Mouse (Mus musculus): ENCODE measurements around the gene Ifi204.
"Not testable (repeated sequence)": the region's sequence is repeated elsewhere in the genome, so short reads cannot be mapped to it uniquely, and the experiment has no call there.

Gene Ifi204

DNA sequence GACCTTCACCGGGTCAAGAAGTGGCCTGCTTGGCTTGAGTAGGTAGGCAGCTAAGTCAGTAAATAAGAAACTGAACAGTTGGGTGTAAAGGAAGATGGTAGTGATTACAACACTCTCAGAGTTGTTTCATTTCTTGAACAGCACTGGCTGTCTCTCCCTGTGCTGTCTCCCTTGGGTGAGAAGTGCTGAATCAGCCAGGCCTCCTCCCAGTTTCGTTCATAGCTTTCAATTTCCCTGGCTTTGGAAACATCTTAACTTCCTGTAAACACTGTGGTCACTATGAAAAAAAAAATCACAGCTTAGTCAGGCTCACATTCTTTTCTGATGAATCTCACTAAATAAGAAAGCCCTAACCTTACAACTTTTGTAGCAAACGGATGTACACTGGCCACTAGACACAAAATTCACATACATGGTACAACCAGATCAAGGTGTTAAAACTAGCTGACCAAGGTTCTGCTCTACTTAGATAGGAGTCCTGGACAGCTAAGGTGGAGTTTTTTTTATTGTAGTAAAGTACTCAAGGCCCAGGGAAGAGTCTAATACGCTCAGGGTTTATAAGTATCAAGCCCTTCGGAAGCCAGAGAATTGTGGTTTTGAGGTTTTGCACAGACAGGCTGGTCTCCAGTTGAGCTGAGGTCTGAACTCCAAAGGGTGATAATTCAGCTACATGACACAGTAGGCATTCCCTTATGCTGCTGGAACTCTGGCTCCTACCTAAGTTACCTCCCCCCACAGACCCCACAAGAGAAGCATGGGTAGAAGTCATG is at the start of gene Ifi204:
Gene Ifi204 (minus strand): TSS at position 96 of the 770 bp plus-strand sequence.
- not testable (repeated sequence) for DNase-seq (ENCODE audit: low spot score)

DNA sequence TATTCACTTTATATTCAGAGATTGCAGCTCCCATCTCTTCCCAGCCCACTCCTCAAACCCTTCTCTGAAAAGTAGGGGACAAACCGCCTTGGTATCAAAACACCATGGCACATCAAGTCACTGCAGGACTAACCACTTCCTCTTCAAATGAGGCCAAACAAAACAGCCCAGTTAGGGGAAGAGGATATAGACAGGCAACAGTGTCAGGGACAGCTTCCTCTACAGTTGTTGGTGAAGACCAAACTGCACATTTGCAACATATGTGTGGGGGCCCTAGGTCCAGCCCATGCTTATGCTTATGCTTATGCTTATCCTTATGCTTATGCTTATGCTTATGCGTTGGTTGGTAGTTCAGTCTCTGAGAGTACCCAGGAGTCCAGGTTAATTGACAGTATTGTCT is 42.6 kb upstream of the Ifi204 start:
- not testable (repeated sequence) for DNase-seq (ENCODE audit: low spot score)

DNA sequence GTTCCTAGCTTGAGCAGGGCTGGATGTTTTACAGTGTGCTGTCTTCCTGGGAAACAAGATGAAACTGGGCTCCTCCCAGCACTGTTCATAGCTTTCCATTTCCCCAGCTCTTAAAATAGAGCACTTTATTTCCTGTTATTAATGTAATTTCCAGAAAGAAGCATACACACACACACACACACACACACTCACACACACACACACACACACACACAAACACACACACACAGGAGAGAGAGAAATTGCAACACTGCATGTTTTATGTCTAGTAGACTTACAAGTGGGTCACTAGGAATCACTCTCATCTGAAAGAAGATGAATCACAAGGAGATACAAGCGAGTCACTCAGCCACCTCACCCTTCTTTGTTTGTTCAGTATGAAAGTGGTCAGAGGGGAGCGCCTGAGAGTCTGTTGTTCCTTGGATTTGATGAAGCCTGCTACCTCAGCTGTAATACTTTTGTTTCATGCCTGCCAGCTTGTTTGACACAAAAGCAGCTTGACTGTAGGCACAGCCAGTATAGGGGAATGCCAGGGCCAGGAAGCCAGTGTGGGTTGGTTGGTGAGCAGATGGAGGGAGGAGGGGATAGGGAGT is 36.0 kb upstream of the Ifi204 start:
- DNase-seq (ENCODE audit: low spot score), result not testable (repeated sequence)

DNA sequence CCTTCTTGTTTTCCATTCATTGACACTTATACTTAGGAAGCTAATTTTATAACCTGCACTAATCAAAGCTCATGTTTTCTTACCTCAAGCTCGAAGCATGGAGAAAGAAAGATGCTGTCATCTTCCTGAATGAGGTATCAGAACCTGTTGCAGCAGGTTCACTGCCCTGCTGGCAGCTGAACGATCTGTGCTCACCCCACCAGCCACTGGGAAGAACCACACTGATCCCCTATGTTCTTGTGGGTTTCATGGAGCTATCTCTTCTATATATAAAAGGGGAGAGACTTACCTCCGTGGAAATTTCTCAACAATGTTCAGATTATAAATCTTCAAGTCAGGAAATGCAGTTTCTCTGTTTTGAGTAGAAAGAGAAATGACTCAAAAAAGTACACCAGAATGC is 35.5 kb upstream of the Ifi204 start:
- DNase-seq (ENCODE audit: low spot score), result not testable (repeated sequence)

- DNase-seq (ENCODE audit: low spot score), result not testable (repeated sequence)
These were observed 35.0 kb upstream of the Ifi204 start for GRCm38 (mm10) chr1:173801791-173802190.

- not testable (repeated sequence) for DNase-seq (ENCODE audit: low spot score)
These were observed 6.7 kb upstream of the Ifi204 start for GRCm38 (mm10) chr1:173773457-173773856.

DNA sequence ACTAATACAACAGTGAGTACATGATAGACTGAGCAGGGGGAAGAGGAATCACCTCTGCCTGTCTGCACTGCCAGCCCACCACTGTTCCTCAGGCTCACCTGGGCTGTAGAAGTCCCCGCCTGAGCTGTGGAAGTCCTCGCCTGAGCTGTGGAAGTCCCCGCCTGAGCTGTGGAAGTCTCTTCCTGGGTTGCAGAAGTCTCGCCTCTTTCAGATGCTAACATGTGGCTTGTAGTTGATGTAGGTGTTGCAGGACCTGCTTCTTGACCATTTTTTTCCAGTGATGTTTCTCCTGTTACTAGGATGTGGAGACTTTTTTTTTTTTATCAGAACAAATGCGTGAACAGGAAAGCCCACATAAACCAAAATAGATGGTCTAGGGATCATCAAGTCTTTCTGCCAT is 6.7 kb downstream of the Ifi204 start:
- not testable (repeated sequence) for DNase-seq (ENCODE audit: low spot score)

- no peak for DNase-seq (ENCODE audit: low spot score)
These were observed 24.5 kb downstream of the Ifi204 start for GRCm38 (mm10) chr1:173742262-173742661.

DNA sequence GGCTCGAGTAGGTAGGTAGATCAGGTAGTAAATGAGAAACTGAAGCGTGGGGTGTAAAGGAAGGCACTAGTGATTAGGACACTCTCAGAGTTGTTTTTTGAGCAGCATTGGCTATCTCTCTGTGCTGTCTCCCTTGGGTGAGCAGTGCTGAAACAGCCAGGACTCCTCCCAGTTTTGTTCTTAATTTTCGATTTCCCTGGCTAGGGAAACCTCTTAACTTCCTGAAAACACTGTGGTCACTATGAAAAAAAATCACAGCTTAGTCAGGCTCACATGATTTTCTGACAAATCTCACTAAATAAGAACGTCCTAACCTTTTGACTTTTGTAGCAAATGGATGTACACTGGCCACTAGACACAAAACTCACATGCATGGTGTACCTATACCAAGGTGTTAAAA is 25.1 kb downstream of the Ifi204 start, which contains the start of gene Ifi207:
Gene Ifi207 (minus strand): TSS at position 92 of the 400 bp plus-strand sequence.
- no peak for DNase-seq (ENCODE audit: low spot score)

- DNase-seq (ENCODE audit: low spot score), result no peak
These were observed 26.2 kb downstream of the Ifi204 start for GRCm38 (mm10) chr1:173740537-173740936.

- no peak for DNase-seq (ENCODE audit: low spot score)
These were observed 29.8 kb downstream of the Ifi204 start for GRCm38 (mm10) chr1:173736986-173737385.

DNA sequence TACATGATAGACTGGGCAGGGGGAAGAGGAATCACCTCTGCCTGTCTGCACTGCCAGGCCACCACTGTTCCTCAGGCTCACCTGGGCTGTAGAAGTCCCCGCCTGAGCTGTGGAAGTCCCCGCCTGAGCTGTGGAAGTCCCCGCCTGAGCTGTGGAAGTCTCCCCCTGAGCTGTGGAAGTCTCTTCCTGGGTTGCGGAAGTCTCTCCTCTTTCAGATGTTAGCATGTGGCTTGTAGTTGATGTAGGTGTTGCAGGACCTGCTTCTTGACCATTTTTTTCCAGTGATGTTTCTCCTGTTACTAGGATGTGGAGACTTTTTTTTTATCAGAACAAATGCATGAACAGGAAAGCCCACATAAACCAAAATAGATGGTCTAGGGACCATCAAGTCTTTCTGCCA is 31.7 kb downstream of the Ifi204 start:
- DNase-seq (ENCODE audit: low spot score), result not testable (repeated sequence)

- peak; percentile 41 for DNase-seq (ENCODE audit: low spot score)
These were observed 33.5 kb downstream of the Ifi204 start for GRCm38 (mm10) chr1:173733219-173733618.

All from embryo, embryonic 10 days (tissue).